Comparison of ENCODE assay signal across 8 mouse cellular contexts in genomic region chr12:76649708-76650687, GRCm38 (mm10).
DNase-seq lines count a peak whose midpoint lies in the region; ATAC-seq lines count a peak whose summit lies in the region.

No protein-coding gene starts in this region.

- intact Hi-C loops in heart, postnatal 10 days (cut with DNase I), result loop anchor here (1.0 to 2.0 kb wide), 3 partner anchors 59 to 154 kb away; no protein-coding TSS in a partner anchor

- H3K4me1 ChIP-seq in forebrain, embryonic 16.5 days (replicated peaks; ENCODE audit: control insufficient read depth, insufficient read depth, low read length), result no peaks in the 10 kb centered on the region

- H3K9me3 ChIP-seq in forebrain, embryonic 16.5 days (ENCODE audit: control insufficient read depth, low read length), result no peaks in the 10 kb centered on the region

- H3K4me2 ChIP-seq in forebrain, embryonic 16.5 days (ENCODE audit: low read length), result no peak overlapping the region

- no peak overlapping the region for H3K9ac ChIP-seq in forebrain, embryonic 16.5 days (replicated peaks; ENCODE audit: low read depth, low read length)

- 42% methylated on average over 16 of the region's 16 CpGs for WGBS in forebrain, embryonic 16.5 days

- peak; percentile 40 for DNase-seq in Muller cell, postnatal 12 days (ENCODE audit: inconsistent ontology term)
- DNase-seq in heart, postnatal 10 days, result peak; percentile 80 to 82
- DNase-seq in kidney, postnatal 36 days, result peak; percentile 67 to 84
- peak; percentile 79 for DNase-seq in lung, postnatal 10 days
- DNase-seq in ovary, postnatal 14 days (ENCODE audit: low spot score), result peak; percentile 53
- peak; percentile 70 for DNase-seq in thymus, postnatal 25 days

- ATAC-seq in cerebellum, adult (ENCODE audit: insufficient number of reproducible peaks, low FRiP score, low TSS enrichment), result peak; percentile 77
- peak; percentile 63; the same call in 1 of the 2 replicates for ATAC-seq in forebrain, embryonic 16.5 days

- no peak overlapping the region for H3K4me3 ChIP-seq in forebrain, embryonic 16.5 days (replicated peaks; ENCODE audit: low read length)

- H3K36me3 ChIP-seq in forebrain, embryonic 16.5 days (ENCODE audit: control insufficient read depth, insufficient read depth), result no peaks in the 10 kb centered on the region

- H3K27ac ChIP-seq in forebrain, embryonic 16.5 days (ENCODE audit: low read length), result no peak overlapping the region

- no peaks in the 10 kb centered on the region for H3K27me3 ChIP-seq in forebrain, embryonic 16.5 days (replicated peaks; ENCODE audit: control insufficient read depth, insufficient read depth, low read length)
